Mouse (Mus musculus): Measurements from ENCODE around the gene Selenon. TPM values are rescaled to one million over a fixed set of nuclear protein-coding genes. Genes with fewer than 3 reads are reported as not detected.

The Selenon gene
- polyA plus RNA-seq, 2 experiments = 48.5 to 68.5 TPM

GRCm38 (mm10) chr4:134578407-134578806 lies 26.4 kb upstream of the Selenon start:
- 64% methylated on average over 5 of the region's 5 CpGs for WGBS

GRCm38 (mm10) chr4:134577281-134577680 lies 25.3 kb upstream of the Selenon start:
- no peaks in the 10 kb centered on the region for H3K27me3 ChIP-seq (ENCODE audit: control insufficient read depth, insufficient read depth, low read length)
- no peak for DNase-seq (ENCODE audit: low spot score)
- H3K36me3 ChIP-seq (ENCODE audit: control insufficient read depth, insufficient read depth, low read length) = no peaks in the 10 kb centered on the region
- no peak for ATAC-seq (ENCODE audit: low FRiP score, low read depth)
- WGBS = 65% methylated on average over 2 of the region's 2 CpGs
- no peak overlapping the region for H3K27ac ChIP-seq (replicated peaks; ENCODE audit: low read depth, low read length)
- H3K9ac ChIP-seq (ENCODE audit: low read depth, low read length, severe bottlenecking) = no peak overlapping the region
- no peak for TF ChIP-seq POLR2A (IDR thresholded peaks at IDR 0.05; ENCODE audit: borderline replicate concordance, extremely low read depth, insufficient read depth, insufficient read length)
- peaks cover 17% of the 10 kb centered on the region for H3K4me1 ChIP-seq (ENCODE audit: control insufficient read depth, insufficient read depth, low read length)
- H3K4me2 ChIP-seq (replicated peaks; ENCODE audit: low read depth, low read length, severe bottlenecking) = no peak overlapping the region
- no peak overlapping the region for H3K4me3 ChIP-seq (replicated peaks; ENCODE audit: low read length)
- H3K9me3 ChIP-seq (ENCODE audit: control insufficient read depth, low read length) = no peaks in the 10 kb centered on the region

More at GRCm38 (mm10) chr4:134578407-134578806, 26.4 kb upstream of the Selenon start:
- Histone ChIP-seq H3K27ac (replicated peaks; ENCODE audit: low read depth, low read length) (no peak overlapping the region), H3K9ac (ENCODE audit: low read depth, low read length, severe bottlenecking) (no peak overlapping the region), H3K4me3 (replicated peaks; ENCODE audit: low read length) (no peak overlapping the region), H3K9me3 (ENCODE audit: control insufficient read depth, low read length) (no peaks in the 10 kb centered on the region), H3K36me3 (ENCODE audit: control insufficient read depth, insufficient read depth, low read length) (no peaks in the 10 kb centered on the region), H3K27me3 (ENCODE audit: control insufficient read depth, insufficient read depth, low read length) (no peaks in the 10 kb centered on the region), H3K4me1 (ENCODE audit: control insufficient read depth, insufficient read depth, low read length) (peaks cover 17% of the 10 kb centered on the region), H3K4me2 (replicated peaks; ENCODE audit: low read depth, low read length, severe bottlenecking) (0 out of 2 replicates have a peak overlapping the region, but pooled peaks have one; percentile 43)
- ATAC-seq (ENCODE audit: low FRiP score, low read depth) (no peak), DNase-seq (ENCODE audit: low spot score) (peak; percentile 47)
- TF ChIP-seq POLR2A (IDR thresholded peaks at IDR 0.05; ENCODE audit: borderline replicate concordance, extremely low read depth, insufficient read depth, insufficient read length) = no peak

- no peak for TF ChIP-seq POLR2A (IDR thresholded peaks at IDR 0.05; ENCODE audit: borderline replicate concordance, extremely low read depth, insufficient read depth, insufficient read length)
- Histone ChIP-seq H3K4me2 (replicated peaks; ENCODE audit: low read depth, low read length, severe bottlenecking) (no peak overlapping the region), H3K27ac (replicated peaks; ENCODE audit: low read depth, low read length) (no peak overlapping the region), H3K4me3 (replicated peaks; ENCODE audit: low read length) (no peak overlapping the region), H3K9me3 (ENCODE audit: control insufficient read depth, low read length) (no peaks in the 10 kb centered on the region), H3K27me3 (ENCODE audit: control insufficient read depth, insufficient read depth, low read length) (no peaks in the 10 kb centered on the region), H3K9ac (ENCODE audit: low read depth, low read length, severe bottlenecking) (no peak overlapping the region), H3K36me3 (ENCODE audit: control insufficient read depth, insufficient read depth, low read length) (no peaks in the 10 kb centered on the region), H3K4me1 (ENCODE audit: control insufficient read depth, insufficient read depth, low read length) (peaks cover 17% of the 10 kb centered on the region)
- WGBS = 45% methylated on average over 11 of the region's 11 CpGs
- ATAC-seq (ENCODE audit: low FRiP score, low read depth) (no peak), DNase-seq (ENCODE audit: low spot score) (no peak)
These were observed 23.5 kb upstream of the Selenon start for GRCm38 (mm10) chr4:134575486-134575885.

DNA sequence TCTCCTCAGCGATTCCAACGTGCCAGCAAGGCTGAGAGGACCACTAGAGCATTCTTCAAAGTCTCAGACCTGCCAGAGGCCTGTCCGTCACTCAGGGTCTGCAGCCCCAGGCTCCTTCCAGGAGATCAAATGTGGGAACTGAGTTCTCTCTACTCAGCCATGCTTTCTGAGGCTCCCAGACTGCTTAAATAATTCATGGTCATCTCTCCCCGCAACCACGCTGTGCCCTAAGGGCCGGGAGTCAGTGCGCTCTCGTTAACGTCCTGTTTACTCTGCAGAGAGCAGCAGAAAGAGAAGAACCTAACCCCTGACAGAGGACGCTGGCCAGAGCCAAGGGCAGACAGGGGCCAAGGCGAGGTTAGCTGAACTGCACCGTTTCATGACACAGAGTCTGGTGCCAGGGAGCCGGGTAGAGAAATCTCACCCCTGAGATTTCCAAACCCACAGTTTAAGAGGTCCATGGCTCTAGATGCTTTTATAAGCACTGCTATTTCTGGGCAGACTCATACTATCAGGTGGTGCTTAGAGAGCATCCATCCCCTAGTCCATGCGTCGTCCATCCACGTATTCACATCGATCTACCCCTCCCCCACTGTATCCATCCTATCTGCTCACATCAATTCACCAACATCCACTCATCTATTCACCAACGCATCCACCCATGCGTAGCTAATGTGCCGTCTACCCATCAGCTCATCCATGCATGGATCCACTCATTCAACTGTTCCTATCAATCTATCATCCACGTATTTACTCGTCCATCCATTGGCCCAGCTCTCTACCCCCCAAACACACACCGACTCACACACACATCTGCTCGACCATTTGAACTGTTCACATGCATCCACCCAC lies 20.7 kb upstream of the Selenon start:
- no peak for ATAC-seq (ENCODE audit: low FRiP score, low read depth)
- H3K36me3 ChIP-seq (ENCODE audit: control insufficient read depth, insufficient read depth, low read length) = no peaks in the 10 kb centered on the region

GRCm38 (mm10) chr4:134570704-134571451 lies 18.9 kb upstream of the Selenon start:
- Histone ChIP-seq H3K27ac (replicated peaks; ENCODE audit: low read depth, low read length) (no peak overlapping the region), H3K4me3 (replicated peaks; ENCODE audit: low read length) (no peak overlapping the region), H3K9me3 (ENCODE audit: control insufficient read depth, low read length) (no peaks in the 10 kb centered on the region), H3K36me3 (ENCODE audit: control insufficient read depth, insufficient read depth, low read length) (no peaks in the 10 kb centered on the region), H3K9ac (ENCODE audit: low read depth, low read length, severe bottlenecking) (no peak overlapping the region), H3K27me3 (ENCODE audit: control insufficient read depth, insufficient read depth, low read length) (no peaks in the 10 kb centered on the region), H3K4me2 (replicated peaks; ENCODE audit: low read depth, low read length, severe bottlenecking) (no peak overlapping the region), H3K4me1 (ENCODE audit: control insufficient read depth, insufficient read depth, low read length) (no peaks in the 10 kb centered on the region)
- ATAC-seq (ENCODE audit: low FRiP score, low read depth) (no peak), DNase-seq (ENCODE audit: low spot score) (no peak)
- TF ChIP-seq POLR2A (IDR thresholded peaks at IDR 0.05; ENCODE audit: borderline replicate concordance, extremely low read depth, insufficient read depth, insufficient read length) = no peak
- 73% methylated on average over 14 of the region's 14 CpGs for WGBS

More for the DNA sequence above, 20.7 kb upstream of the Selenon start:
- no peak for TF ChIP-seq POLR2A (IDR thresholded peaks at IDR 0.05; ENCODE audit: borderline replicate concordance, extremely low read depth, insufficient read depth, insufficient read length)
- no peaks in the 10 kb centered on the region for H3K9me3 ChIP-seq (ENCODE audit: control insufficient read depth, low read length)
- 73% methylated on average over 24 of the region's 24 CpGs for WGBS
- H3K4me2 ChIP-seq (replicated peaks; ENCODE audit: low read depth, low read length, severe bottlenecking) = no peak overlapping the region
- H3K4me3 ChIP-seq (replicated peaks; ENCODE audit: low read length) = no peak overlapping the region
- H3K27ac ChIP-seq (replicated peaks; ENCODE audit: low read depth, low read length) = no peak overlapping the region
- H3K27me3 ChIP-seq (ENCODE audit: control insufficient read depth, insufficient read depth, low read length) = no peaks in the 10 kb centered on the region
- no peak overlapping the region for H3K9ac ChIP-seq (ENCODE audit: low read depth, low read length, severe bottlenecking)
- DNase-seq (ENCODE audit: low spot score) = no peak
- H3K4me1 ChIP-seq (ENCODE audit: control insufficient read depth, insufficient read depth, low read length) = no peaks in the 10 kb centered on the region

Data from limb, embryonic 14.5 days (tissue).